Mouse (Mus musculus): ENCODE measurements around the gene Rffl. TPM values are rescaled to one million over a fixed set of nuclear protein-coding genes. Genes with fewer than 3 reads are reported as not detected.

The Rffl gene
- total RNA-seq, 2 experiments from 2014 or later, result 3.5 to 4.1 TPM

DNA sequence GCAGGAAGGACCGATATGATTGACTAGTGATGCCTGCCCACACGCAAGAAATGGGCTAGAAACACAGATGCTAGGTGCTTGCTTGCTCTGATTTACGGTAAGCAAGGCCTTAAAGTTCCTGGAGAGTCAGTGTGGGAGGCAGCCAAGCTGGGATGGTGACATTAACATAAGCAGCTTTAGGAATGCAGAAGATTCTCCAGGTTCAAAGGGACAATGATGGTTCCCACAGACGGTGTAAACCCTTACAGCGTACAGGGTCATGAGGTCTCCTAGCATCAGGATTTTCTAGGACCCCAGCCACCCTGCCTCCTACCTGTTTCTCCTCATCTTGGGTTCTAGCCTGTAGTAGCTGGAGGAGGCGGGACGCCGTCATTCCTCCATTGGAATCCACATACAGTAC lies 12.2 kb upstream of the Rffl start:
- intact Hi-C loops (cut with DNase I), result no loop called here
- DNase-seq (ENCODE audit: extremely low spot score in 1 of 2, low spot score in 2 of 2), result no peak

DNA sequence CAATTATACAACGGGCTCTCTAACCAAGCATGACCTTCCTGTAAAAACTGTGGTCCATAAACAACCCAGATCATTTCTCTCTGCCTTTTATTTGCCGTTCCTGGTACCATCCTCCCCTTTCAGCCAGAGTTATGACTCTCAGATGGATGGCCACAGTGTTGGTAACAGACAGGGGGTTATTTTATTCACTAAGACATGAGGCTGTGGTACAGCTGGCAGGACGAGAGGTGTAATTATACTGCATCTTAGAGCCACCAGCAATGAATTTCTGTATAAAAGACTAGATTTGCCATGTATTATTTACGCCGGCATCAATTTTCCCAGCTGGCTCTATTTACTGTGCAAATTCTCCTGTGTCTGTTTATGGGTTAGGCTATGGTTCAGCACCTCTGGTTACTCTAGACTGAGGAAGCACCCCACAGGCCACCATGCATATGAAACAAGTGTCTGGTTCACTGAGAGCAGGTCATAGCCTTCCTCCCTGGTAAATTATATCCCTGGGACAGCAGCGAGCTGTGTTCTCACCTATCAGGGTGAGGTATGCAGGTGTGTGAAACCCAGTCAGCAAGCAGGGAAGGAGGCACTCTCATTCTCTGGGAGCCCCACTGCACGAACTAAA lies 6.8 kb upstream of the Rffl start:
- intact Hi-C loops (cut with DNase I), result no loop called here

DNA sequence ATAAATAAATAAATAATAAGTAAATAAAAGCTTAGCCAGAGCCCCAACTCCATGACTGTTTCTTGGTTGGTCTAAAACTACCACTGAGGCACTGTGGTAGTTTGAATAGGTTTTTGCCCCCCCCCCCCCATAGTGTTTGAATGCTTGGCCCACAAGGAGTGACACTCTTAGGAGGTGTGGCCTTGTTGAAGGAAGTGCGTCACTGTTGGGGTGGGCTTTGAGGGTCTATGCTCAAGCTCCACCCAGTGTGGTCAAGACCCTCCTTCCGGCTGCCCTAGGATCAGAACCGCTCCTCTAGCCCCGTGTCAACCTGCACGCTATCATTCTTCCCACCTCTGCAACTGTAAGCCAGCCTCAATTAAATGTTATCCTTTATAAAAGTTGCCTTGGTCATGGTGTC lies 4.6 kb upstream of the Rffl start:
- intact Hi-C loops (cut with DNase I), result no loop called here
- DNase-seq (ENCODE audit: extremely low spot score in 1 of 2, low spot score in 2 of 2), result no peak

More for the DNA sequence above, 6.8 kb upstream of the Rffl start:
- no peak for DNase-seq (ENCODE audit: extremely low spot score in 1 of 2, low spot score in 2 of 2)

DNA sequence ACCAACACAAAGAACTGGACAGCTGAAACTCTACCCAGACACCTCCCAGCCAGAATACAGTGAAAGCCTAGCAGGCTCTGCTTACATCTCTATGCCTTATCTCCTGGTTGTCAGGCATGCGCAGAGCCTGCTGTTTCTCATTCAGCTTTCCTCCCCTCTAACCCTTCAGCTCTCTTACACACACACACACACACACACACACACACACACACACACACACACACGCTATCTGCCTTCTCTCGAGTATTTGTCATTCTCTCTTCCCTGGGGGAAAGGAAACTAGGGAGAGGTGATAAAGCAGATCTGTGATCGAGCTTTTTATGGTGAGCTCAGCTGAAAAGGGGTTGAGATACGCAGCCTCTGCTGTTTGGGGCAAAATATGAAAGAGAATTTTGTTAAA lies 3.9 kb upstream of the Rffl start:
- intact Hi-C loops (cut with DNase I), result loop anchor here (5.0 kb wide), 1 partner anchor 93 kb away; the partner anchor contains the start of gene Lig3

DNA sequence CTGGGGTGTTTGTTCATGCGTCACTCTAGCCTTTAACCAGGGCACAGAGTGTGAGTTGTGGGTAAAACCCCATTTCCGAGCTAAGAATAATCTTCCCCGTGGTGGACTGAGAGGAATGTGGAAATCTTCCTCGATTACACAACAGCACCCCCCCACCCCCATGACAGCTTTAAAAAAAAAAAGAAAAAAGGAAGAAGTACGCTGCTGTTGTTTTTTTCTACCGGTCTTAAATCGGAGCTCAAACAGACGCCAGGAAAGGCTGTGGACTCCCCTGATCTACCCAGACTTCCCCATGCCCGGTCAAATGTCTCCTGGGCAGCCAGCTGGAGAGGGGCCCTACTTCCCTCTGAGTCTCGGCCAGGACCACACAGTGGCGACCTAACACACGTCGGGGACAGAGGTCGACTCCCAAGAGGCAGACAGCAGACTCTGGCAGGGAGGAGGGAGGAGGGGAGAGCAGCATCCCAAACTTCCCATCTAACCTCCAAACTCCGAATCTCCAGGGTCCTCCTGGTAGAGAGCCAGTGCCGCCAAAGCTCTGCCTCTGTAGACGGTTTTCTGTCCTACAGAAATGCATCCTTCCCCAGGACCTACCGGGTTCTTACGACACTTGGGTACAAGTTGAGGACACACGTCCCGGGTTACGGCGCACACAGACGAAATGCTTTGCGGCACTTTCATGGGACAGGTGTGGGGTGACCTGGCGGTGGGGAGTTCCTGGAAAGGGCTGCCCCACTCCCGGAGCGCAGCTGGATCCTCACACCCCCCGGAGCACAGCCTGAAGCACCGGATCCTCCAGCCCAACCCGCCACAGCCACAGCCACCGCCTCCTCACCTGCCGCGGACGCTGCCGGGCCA lies 608 bp downstream of the Rffl start:
- peak; percentile 36 to 58 for DNase-seq (ENCODE audit: extremely low spot score in 1 of 2, low spot score in 2 of 2)
- intact Hi-C loops (cut with DNase I), result loop anchor here (5.0 kb wide), 1 partner anchor 88 kb away; the partner anchor contains the start of gene Lig3

More for the DNA sequence above, 3.9 kb upstream of the Rffl start:
- no peak for DNase-seq (ENCODE audit: extremely low spot score in 1 of 2, low spot score in 2 of 2)

DNA sequence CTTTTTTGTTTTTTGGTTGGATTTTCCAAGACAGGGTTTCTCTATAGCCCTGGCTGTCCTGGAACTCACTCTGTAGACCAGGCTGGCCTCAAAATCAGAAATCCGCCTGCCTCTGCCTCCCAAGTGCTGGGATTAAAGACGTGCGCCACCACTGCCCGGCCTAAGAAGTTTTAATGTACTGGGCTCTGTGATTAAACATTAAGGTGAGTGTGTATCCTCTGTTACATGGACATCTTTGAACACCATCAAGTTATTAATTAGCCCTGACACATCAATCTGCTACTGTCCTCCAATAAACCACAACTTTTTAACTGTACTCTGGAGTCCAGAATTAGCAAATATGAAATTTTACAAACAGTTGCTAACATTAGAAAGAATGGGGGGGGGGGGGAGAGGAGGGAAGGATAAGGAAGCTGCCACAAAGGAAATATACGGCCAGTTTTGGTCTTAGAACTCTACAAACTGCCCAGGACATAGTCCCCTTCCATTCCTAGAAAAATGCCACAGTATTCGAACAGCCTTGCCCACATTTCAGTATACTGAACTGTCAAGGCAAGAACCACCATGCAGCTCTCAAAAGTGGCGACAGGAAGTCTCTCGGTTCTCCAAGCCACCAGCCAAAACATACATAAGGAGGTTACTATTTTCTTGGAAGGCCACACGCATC lies 1.4 kb downstream of the Rffl start:
- intact Hi-C loops (cut with DNase I), result loop anchor here (5.0 kb wide), 1 partner anchor 87 kb away; the partner anchor contains the start of gene Lig3

DNA sequence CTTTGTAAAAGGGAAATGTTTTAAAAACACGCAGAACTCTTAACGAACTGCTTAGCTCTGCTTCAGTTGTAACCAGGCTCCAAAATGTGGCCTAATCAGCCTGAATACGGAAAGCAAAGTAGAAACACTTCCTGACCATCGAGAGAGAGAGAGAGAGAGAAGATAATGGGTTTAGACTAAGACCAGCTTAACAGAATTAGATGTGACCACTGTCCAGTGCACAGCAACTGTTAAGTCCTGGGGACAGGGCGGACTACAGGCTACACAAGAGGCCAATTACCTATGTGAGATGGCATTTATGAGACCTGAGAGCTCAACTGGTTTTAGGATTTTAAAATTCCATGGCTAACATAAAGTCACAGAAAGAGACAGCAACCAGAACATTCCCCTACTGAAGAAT lies 3.1 kb downstream of the Rffl start:
- no peak for DNase-seq (ENCODE audit: extremely low spot score in 1 of 2, low spot score in 2 of 2)
- intact Hi-C loops (cut with DNase I), result no loop called here

More for the DNA sequence above, 1.4 kb downstream of the Rffl start:
- DNase-seq (ENCODE audit: extremely low spot score in 1 of 2, low spot score in 2 of 2), result no peak

DNA sequence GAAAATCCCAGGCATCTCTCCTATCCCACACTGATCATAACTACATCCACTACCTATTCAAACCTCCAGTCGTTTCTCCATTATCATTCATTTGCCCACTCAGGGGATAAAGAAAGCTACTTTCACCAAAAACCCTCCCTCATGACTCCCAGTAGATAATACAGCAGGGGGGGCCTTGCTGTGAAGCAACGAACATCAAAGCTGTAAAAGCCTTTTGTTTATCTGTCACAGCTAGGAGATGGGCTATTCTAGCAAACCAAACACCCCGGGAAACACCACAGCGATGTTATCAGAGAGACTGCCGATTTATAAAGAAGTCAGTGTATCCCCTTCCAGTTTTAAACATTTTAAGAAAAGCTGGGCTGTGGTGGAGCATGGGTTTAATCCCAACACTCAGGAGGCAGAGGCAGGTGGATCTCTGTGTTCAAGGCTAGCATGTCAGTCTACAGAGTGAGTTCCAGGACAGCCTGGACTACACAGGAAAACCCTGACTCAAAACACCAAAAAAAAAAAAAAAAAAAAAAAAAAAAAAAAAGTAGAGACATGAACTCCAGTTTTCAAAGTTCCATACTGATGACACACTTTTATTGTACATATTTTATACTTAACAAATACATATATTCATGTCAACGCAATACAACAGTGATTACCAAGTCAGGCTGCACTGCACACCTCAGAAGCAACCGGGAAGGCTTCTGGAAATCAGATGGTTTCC lies 4.0 kb downstream of the Rffl start:
- DNase-seq (ENCODE audit: extremely low spot score in 1 of 2, low spot score in 2 of 2), result no peak
- intact Hi-C loops (cut with DNase I), result no loop called here

DNA sequence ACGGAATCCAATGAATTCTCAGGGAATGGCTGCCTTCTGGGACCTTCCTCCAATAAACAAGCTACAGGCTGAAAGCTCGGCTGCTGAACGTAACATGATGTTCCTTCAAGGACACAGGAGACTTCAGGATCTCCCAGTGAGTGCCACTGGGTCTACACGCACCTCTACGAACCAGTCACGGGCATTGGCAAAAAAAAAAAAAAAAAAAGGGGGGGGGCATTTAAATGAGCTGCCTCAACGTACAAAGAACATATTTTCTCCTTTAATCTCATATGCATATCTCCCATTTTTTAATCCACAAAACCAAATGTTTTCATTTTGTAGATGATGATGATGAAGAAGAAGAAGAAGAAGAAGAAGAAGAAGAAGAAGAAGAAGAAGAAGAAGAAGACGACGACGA lies 5.1 kb downstream of the Rffl start:
- no peak for DNase-seq (ENCODE audit: extremely low spot score in 1 of 2, low spot score in 2 of 2)
- intact Hi-C loops (cut with DNase I), result no loop called here

DNA sequence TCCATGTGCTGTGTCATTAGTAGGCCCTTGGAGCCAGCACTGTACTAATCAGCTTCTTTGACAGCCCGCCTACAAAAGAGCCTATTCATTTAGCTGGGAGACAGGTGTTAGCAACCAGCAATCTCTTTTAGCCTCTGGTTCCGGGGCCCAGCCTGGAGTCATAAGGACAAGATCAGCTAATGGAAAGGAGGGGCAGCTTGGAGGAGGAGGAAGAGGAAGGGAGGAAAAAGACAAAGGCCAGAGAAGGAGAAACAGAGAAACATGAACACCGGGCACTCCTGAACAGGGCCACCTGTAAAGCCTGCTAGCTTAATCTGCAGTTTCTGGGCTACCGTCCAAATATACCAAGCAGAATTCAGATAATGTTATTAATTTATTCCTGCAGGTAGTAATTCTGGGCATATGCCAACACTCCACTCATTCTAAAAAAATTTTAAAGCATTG lies 7.5 kb downstream of the Rffl start:
- no peak for DNase-seq (ENCODE audit: extremely low spot score in 1 of 2, low spot score in 2 of 2)
- intact Hi-C loops (cut with DNase I), result no loop called here

DNA sequence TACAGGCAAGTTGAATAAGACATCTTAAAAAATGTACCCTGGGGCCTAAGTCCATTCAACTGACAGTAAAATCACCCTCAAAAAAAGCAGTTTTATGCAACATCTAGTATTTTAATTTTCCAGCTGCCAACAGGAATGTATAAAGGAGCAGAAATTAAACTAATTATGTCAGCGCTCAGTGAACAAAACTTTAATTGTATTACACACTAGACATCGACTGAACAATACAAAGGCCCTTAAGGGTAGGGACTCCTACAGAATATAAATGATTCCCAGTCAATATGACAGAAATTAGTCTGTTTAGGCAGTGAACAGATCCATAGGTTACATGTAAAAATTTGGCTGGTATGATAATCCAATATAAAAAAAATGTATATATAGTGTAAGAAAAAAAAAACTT lies 8.0 kb downstream of the Rffl start:
- DNase-seq (ENCODE audit: extremely low spot score in 1 of 2, low spot score in 2 of 2), result no peak

DNA sequence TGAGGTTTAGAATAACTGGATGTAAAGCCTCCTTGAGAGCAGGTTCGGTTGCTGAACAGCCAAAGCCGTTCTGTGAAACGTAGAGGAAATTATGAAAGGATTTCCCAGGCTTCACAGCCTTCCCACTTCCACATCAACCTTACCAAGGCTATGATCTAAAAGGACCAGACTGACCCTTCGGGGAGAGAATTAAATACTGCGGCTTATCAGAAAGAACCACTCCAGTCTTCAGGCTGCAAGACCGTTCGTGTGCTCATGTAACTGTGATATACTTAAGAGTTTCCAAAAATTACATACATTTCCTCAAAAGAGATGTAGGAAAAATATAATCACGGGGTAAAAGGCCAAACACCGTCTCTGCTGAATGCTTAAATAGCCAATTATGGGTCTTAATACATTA lies 8.4 kb downstream of the Rffl start:
- no peak for DNase-seq (ENCODE audit: extremely low spot score in 1 of 2, low spot score in 2 of 2)
- intact Hi-C loops (cut with DNase I), result no loop called here

More for the DNA sequence above, 8.0 kb downstream of the Rffl start:
- intact Hi-C loops (cut with DNase I), result no loop called here

DNA sequence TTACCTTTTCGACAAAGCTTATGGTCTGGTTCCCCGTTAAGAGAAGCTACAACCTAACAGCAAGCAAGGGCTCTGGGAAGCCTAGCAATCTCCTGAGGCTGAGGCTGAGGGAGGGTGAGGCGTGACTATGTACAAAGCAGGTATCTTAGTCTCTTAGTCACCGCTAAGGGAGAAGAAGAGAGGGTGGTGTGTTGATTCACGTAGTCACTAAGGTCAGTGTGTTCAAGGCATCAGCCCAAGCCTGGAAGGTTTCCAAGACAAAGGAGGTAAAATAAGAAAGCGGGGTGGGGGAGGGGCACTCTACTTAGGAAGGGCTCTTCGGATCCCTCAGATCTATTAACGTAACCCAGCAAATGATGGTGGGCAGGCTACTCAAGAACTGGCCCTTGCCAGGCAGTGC lies 9.5 kb downstream of the Rffl start:
- intact Hi-C loops (cut with DNase I), result no loop called here
- no peak for DNase-seq (ENCODE audit: extremely low spot score in 1 of 2, low spot score in 2 of 2)

DNA sequence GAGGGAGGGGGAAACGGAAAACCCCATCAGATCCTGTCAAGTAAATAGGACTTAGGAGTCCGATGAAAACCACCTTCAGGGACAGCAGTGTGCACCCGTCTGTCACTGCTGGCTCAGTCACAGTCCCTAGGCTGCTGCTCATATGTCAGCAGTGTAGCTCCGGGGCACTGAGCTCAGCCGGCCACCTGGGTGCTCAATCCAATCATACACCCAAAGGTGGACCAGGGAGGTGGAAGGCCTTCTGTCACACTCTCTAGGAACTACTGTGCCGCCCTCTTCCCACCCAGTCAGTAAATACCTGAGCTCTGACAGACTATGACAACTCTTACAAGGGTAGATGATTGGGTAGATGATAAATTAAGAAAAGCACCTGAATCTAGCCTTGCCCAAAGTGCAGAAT lies 10.3 kb downstream of the Rffl start:
- no peak for DNase-seq (ENCODE audit: extremely low spot score in 1 of 2, low spot score in 2 of 2)
- intact Hi-C loops (cut with DNase I), result no loop called here

DNA sequence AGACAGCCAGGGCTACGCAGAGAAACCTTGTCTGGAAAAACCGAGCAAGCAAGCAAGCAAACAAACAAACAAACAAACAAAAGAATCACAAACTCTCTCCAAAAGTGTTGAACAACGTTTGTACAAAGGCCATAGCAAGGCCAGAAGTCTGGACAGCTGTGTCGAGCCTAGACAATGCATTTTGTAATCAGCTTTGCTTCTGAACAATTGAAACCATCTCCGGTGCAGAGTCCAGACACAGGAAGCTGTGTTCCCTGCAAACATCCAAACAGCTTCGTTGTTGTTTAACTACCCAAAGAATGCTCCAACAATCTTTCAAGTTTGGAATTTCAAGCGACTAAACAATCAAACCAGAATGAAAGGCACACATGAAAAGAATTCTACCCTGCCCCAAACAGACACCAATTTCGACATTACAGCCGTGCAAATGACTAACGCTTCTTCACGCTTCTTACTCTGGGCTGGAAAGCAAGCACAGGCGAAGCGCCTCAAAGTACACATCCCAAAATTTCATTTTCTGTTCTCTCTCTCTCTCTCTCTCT lies 13.6 kb downstream of the Rffl start:
- intact Hi-C loops (cut with DNase I), result no loop called here
- DNase-seq (ENCODE audit: extremely low spot score in 1 of 2, low spot score in 2 of 2), result no peak

DNA sequence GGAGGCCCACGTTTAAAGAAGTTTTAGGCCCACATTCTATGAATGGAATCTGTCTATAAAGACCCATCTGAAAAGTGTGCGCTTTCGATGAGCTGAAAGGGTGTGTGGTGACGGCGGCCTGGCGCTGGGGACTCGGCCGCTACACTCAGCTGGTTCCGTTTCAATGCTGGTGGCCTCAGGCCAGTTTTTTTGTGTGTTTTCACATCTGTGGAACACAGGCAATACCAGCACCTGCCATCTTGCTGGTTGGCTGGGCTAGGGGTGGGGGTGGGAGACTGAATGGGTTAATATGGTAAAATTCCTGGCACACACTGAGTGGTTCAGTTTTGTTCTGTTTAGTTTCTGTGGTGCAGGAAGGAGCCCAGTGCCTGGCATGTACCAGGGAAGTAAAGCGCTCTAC lies 15.0 kb downstream of the Rffl start:
- intact Hi-C loops (cut with DNase I), result no loop called here
- no peak for DNase-seq (ENCODE audit: extremely low spot score in 1 of 2, low spot score in 2 of 2)

DNA sequence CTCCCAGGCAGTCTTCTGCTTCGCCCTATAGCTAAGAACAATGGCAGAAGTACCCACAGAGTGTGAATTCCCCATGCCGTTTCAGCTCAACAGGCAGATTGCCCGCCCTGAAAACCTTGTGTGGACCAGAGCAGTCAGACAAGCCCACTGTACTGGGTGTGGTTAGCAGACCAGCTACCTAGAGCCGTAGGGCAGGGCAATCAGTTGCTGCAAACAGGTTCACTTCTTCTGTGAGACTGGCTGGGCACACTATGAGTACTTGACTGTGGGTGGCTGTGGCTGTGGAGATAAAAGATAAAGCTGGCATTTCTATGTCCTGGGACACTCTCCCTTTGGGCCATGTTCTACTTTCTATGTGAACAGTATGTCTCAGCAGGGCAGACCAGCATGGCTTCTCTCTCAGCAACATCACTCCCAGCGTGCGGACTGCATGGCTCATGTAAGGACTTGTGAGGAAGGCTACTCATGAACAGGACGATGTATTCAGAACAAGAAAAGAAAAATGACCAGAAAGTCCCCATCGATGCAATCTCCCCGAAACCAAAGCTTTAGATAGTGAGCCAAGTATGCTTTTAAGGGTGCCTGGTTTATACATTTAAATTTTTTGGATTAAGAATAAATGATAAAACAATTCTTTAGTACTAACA lies 15.6 kb downstream of the Rffl start:
- intact Hi-C loops (cut with DNase I), result no loop called here
- DNase-seq (ENCODE audit: extremely low spot score in 1 of 2, low spot score in 2 of 2), result no peak

DNA sequence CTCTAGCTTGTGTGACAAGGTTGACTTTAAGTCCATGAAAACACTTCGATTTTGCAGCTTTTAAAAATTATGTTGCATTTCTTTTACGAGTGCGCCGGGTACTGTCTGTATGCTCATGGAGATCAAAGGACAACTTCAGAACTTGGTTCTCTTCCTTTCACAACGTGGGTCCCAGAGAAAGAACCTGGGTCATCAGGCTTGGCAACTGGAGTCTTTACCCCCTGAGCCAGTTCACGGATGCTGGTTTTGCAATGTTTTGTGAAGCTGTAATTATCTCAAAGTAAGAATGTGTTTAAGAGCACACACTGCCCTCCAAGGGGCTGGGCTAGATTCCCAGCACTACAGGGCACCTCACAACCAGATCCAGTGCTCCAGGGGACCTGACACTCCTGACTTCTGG lies 16.9 kb downstream of the Rffl start:
- intact Hi-C loops (cut with DNase I), result no loop called here
- DNase-seq (ENCODE audit: extremely low spot score in 1 of 2, low spot score in 2 of 2), result no peak
